Mouse (Mus musculus): ENCODE results near the gene Mblac2. TPM values are rescaled to one million over a fixed set of nuclear protein-coding genes. Genes with fewer than 3 reads are reported as not detected.

Mblac2 gene
- polyA plus RNA-seq, 1 experiment from 2014 or later: 7.8 TPM

DNA sequence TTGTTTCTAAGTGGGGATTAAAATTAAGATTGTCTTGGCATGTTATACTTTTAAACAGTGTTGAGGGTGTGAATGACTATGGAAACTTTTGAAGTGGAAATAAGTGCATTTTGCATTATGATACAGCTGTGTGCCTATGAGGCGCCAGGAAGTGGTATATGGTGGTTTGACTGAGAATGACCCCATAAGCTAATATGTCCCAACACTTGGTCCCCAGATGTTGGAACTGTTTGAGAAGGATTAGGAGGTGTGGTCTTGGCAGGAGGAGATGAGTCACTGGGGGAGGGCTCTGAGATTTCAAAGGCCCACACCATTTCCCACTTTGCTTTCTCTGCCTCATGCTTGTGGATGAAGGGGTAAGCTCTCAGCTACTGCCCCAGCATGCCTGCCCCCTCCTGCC lies 44.2 kb downstream of the Mblac2 start:
- DNase-seq (ENCODE audit: low spot score, missing footprints): no peak
- H3K27ac ChIP-seq (ENCODE audit: low read depth, low read length): no peak overlapping the region
- H3K9ac ChIP-seq (ENCODE audit: low read length): no peak overlapping the region
- no peaks in the 10 kb centered on the region for H3K4me1 ChIP-seq (ENCODE audit: control insufficient read depth, insufficient read depth, low read length)
- 97% methylated on average over 1 of the region's 1 CpGs for WGBS
- no peak overlapping the region for H3K4me2 ChIP-seq
- no peaks in the 10 kb centered on the region for H3K9me3 ChIP-seq (ENCODE audit: control insufficient read depth, low read length)
- no peak for ATAC-seq (ENCODE audit: low FRiP score)
- H3K27me3 ChIP-seq (ENCODE audit: control insufficient read depth, insufficient read depth, low read length): no peaks in the 10 kb centered on the region
- no peak overlapping the region for H3K4me3 ChIP-seq (ENCODE audit: low read depth, low read length)
- no peaks in the 10 kb centered on the region for H3K36me3 ChIP-seq (ENCODE audit: control insufficient read depth, insufficient read depth, low read length)

DNA sequence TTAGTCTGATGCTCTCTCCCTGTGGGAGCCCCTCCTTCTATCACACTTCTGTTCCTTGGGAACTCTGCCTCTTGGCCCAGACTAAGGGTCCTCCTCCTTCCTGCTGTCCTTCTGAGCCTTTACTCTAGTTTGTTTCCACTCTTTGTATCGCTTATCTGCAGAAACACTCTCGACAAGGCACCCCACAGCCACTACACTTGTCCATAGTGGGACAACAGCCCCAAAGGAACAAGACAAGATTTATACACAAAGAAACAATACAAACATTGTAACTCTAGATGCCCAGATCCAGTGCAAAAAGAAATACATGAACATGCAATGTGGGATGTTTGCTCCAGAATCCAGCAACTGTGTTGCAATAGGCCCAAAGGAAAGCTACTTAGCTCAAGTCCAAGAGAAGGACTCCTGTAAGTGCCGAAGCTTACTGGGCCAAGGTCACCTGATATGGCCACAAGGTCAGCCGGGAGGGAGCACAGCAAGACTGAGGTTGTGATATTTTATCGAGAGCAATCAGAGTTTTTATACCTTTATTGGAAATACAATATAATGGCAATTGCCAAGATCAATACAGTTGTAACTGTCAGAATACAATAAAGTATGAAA lies 46.0 kb downstream of the Mblac2 start:
- DNase-seq (ENCODE audit: low spot score, missing footprints) (no peak), ATAC-seq (ENCODE audit: low FRiP score) (no peak)
- Histone ChIP-seq H3K4me2 (no peak overlapping the region), H3K27me3 (ENCODE audit: control insufficient read depth, insufficient read depth, low read length) (no peaks in the 10 kb centered on the region), H3K9ac (ENCODE audit: low read length) (no peak overlapping the region), H3K4me3 (ENCODE audit: low read depth, low read length) (no peak overlapping the region), H3K4me1 (ENCODE audit: control insufficient read depth, insufficient read depth, low read length) (no peaks in the 10 kb centered on the region), H3K9me3 (ENCODE audit: control insufficient read depth, low read length) (no peaks in the 10 kb centered on the region), H3K27ac (ENCODE audit: low read depth, low read length) (no peak overlapping the region), H3K36me3 (ENCODE audit: control insufficient read depth, insufficient read depth, low read length) (no peaks in the 10 kb centered on the region)
- 87% methylated on average over 5 of the region's 5 CpGs for WGBS

DNA sequence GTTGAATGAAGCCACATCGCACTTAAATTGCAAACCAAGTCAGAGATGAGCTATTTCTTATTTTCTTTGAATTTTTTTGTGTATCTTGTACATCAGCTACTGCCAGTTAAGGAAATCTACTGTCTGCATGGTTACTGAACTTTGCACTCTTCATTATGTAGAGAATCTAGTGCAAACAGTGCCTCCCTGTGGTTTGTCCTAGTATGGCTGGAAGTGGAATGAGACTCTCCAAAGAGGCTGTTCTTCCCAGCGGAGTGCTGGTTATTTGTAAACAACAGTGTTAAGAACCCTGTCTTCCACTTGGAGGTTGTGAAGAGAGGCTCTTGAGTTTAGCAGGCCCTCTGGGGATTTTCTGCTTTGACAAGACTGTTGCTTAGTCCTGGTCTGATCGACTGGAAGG lies 49.2 kb downstream of the Mblac2 start:
- Histone ChIP-seq H3K27me3 (ENCODE audit: control insufficient read depth, insufficient read depth, low read length) (no peaks in the 10 kb centered on the region), H3K9ac (ENCODE audit: low read length) (no peak overlapping the region), H3K4me2 (no peak overlapping the region), H3K36me3 (ENCODE audit: control insufficient read depth, insufficient read depth, low read length) (no peaks in the 10 kb centered on the region), H3K4me1 (ENCODE audit: control insufficient read depth, insufficient read depth, low read length) (no peaks in the 10 kb centered on the region), H3K9me3 (ENCODE audit: control insufficient read depth, low read length) (no peaks in the 10 kb centered on the region), H3K27ac (ENCODE audit: low read depth, low read length) (no peak overlapping the region), H3K4me3 (ENCODE audit: low read depth, low read length) (no peak overlapping the region)
- ATAC-seq (ENCODE audit: low FRiP score) (peak; percentile 75), DNase-seq (ENCODE audit: low spot score, missing footprints) (peak; percentile 91)
- WGBS: 24% methylated on average over 3 of the region's 3 CpGs

DNA sequence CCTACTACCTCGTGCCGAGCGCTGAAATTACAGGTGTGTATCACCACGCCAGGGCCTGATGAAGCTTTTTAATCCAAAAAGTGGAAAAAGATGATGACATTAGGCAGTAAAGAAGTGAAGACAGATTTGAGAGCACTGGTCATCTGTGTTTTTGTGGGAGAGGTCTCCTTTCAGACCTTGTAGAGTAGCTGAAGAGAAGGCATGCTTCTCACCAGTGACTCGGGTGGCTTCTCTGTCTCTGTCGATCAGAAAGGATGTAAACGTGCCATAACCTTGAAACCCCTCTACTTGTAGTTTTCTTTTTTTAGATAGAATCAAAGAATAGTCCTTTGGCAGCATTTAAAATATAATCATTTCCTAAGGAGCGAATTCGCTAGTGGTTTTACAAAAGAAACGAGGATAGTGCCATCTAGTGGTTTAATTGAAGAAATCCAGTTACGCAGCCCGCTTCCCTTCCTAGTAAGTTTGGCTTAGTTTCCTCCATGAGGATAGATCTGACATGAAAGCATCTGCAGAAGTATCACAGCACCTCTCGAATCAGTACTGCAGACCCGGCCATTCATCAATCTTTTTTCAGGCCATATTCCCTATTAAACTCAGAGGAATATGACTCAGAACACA lies 50.5 kb downstream of the Mblac2 start:
- Histone ChIP-seq H3K36me3 (ENCODE audit: control insufficient read depth, insufficient read depth, low read length) (no peaks in the 10 kb centered on the region), H3K9me3 (ENCODE audit: control insufficient read depth, low read length) (no peaks in the 10 kb centered on the region), H3K27me3 (ENCODE audit: control insufficient read depth, insufficient read depth, low read length) (no peaks in the 10 kb centered on the region), H3K9ac (ENCODE audit: low read length) (no peak overlapping the region), H3K27ac (ENCODE audit: low read depth, low read length) (no peak overlapping the region), H3K4me3 (ENCODE audit: low read depth, low read length) (no peak overlapping the region), H3K4me2 (no peak overlapping the region), H3K4me1 (ENCODE audit: control insufficient read depth, insufficient read depth, low read length) (no peaks in the 10 kb centered on the region)
- peak; percentile 95 for DNase-seq (ENCODE audit: low spot score, missing footprints)
- peak; percentile 59; the same call in 1 of the 2 replicates for ATAC-seq (ENCODE audit: low FRiP score)
- WGBS: 33% methylated on average over 14 of the region's 14 CpGs

DNA sequence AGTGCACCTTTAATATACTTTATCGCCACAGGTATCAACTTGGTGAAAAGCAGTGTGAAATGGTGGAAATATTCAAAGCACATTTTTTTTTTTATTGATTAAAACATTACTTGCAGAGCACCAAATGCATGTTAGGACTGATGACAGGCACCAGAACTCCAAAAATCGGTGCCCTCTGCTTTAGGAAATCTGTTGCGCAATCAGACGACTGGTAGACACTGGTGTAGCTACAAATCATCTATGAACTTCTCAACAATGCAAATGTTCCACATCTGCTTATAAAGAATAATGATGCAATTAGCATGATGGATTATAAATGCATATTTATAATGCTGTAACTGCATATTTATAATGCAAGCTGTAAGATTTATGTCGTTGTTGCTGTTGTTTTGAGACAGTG lies 53.0 kb downstream of the Mblac2 start:
- Histone ChIP-seq H3K9ac (ENCODE audit: low read length) (no peak overlapping the region), H3K4me3 (ENCODE audit: low read depth, low read length) (no peak overlapping the region), H3K27me3 (ENCODE audit: control insufficient read depth, insufficient read depth, low read length) (no peaks in the 10 kb centered on the region), H3K4me2 (no peak overlapping the region), H3K4me1 (ENCODE audit: control insufficient read depth, insufficient read depth, low read length) (no peaks in the 10 kb centered on the region), H3K9me3 (ENCODE audit: control insufficient read depth, low read length) (no peaks in the 10 kb centered on the region), H3K36me3 (ENCODE audit: control insufficient read depth, insufficient read depth, low read length) (no peaks in the 10 kb centered on the region), H3K27ac (ENCODE audit: low read depth, low read length) (no peak overlapping the region)
- ATAC-seq (ENCODE audit: low FRiP score) (no peak), DNase-seq (ENCODE audit: low spot score, missing footprints) (no peak)
- 91% methylated on average over 5 of the region's 5 CpGs for WGBS

DNA sequence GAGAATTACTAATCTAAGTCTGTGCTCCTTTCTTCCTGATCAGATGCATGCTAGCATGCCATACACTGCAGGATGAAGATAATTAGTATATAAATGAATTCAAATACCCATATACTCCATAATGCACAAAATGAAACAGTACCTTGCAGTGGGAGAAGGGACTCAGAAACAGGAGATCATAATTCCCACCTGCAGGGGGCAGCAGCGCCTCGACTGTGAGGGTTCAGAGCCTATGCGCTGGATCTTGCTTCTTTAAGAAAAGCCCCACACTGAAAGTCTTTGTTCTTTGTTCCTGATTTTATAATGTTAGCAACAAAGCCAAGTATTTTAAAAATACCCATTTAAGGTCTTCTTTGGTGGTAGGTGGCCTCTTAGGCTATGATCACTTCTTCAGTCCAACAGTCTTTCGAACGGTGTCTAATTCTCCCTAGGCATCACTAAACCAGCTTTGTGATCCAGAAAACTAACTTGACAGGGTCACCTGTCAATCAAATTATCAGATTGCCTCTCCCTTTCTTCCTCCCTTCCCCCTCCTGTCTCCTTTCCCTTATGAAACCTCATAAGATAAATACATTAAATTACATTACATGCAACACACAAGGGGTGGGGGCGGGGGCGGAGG lies 56.0 kb downstream of the Mblac2 start:
- DNase-seq (ENCODE audit: low spot score, missing footprints): no peak
- no peaks in the 10 kb centered on the region for H3K27me3 ChIP-seq (ENCODE audit: control insufficient read depth, insufficient read depth, low read length)

DNA sequence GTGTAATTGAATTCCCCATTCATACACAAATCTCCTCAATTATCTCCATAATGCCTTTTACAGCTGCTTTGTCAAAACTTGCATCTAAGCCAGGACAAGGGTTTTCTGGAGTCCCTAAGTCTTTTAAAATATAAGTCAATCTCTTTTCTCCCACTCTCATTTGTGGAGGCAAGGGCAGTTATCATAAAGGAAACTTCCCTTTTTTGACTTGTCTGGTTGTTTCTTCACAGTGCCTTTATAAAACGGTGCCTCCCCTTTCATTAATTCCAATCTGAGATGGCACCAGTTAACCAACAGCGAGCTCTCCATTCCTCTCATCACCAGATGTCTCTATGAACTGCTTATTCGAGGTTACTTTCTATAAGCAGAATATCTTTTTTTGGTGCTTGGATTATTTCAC lies 65.1 kb downstream of the Mblac2 start:
- Histone ChIP-seq H3K36me3 (ENCODE audit: control insufficient read depth, insufficient read depth, low read length) (no peaks in the 10 kb centered on the region; the same call in 1 of the 2 replicates), H3K4me2 (no peak overlapping the region), H3K9me3 (ENCODE audit: control insufficient read depth, low read length) (no peaks in the 10 kb centered on the region), H3K4me1 (ENCODE audit: control insufficient read depth, insufficient read depth, low read length) (no peaks in the 10 kb centered on the region), H3K27me3 (ENCODE audit: control insufficient read depth, insufficient read depth, low read length) (no peaks in the 10 kb centered on the region), H3K27ac (ENCODE audit: low read depth, low read length) (no peak overlapping the region), H3K4me3 (ENCODE audit: low read depth, low read length) (no peak overlapping the region), H3K9ac (ENCODE audit: low read length) (no peak overlapping the region)
- no peak for DNase-seq (ENCODE audit: low spot score, missing footprints)
- ATAC-seq (ENCODE audit: low FRiP score): no peak
- WGBS: 90% methylated on average over 3 of the region's 3 CpGs

More for the DNA sequence above, 56.0 kb downstream of the Mblac2 start:
- Histone ChIP-seq H3K4me2 (no peak overlapping the region), H3K4me3 (ENCODE audit: low read depth, low read length) (no peak overlapping the region), H3K36me3 (ENCODE audit: control insufficient read depth, insufficient read depth, low read length) (no peaks in the 10 kb centered on the region), H3K27ac (ENCODE audit: low read depth, low read length) (no peak overlapping the region), H3K9ac (ENCODE audit: low read length) (no peak overlapping the region), H3K9me3 (ENCODE audit: control insufficient read depth, low read length) (no peaks in the 10 kb centered on the region), H3K4me1 (ENCODE audit: control insufficient read depth, insufficient read depth, low read length) (no peaks in the 10 kb centered on the region)
- 0 out of 2 replicates have a peak, but pooled peaks have one; percentile 34 for ATAC-seq (ENCODE audit: low FRiP score)
- WGBS: 85% methylated on average over 7 of the region's 7 CpGs

DNA sequence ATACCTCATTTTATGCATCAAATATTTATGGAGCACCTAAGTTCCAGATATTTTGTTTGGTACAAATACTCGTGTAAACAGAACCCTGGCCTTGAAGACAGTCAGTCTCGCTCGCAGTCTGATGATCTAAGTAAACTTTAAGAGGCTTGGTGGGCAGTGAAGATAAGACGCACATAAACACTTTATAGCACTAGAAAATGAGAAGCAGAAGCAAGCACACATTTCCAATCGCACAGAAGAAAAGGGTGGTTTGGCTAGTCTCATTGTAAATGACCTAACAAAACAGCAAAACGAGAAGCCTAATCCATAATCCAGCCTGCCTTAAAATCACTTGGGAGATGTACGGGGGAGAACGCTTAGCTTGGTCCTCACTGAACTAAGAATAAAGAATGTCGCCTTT lies 71.3 kb downstream of the Mblac2 start:
- H3K27ac ChIP-seq (ENCODE audit: low read depth, low read length): no peak overlapping the region; the same call in 1 of the 2 replicates
- H3K4me2 ChIP-seq: peak overlapping the region; percentile 61
- peak overlapping the region; percentile 77 for H3K4me3 ChIP-seq (ENCODE audit: low read depth, low read length)
- 50% methylated on average over 9 of the region's 9 CpGs for WGBS
- peaks cover 11% of the 10 kb centered on the region; the same call in 1 of the 2 replicates for H3K4me1 ChIP-seq (ENCODE audit: control insufficient read depth, insufficient read depth, low read length)
- no peaks in the 10 kb centered on the region; the same call in 1 of the 2 replicates for H3K36me3 ChIP-seq (ENCODE audit: control insufficient read depth, insufficient read depth, low read length)
- H3K27me3 ChIP-seq (ENCODE audit: control insufficient read depth, insufficient read depth, low read length): no peaks in the 10 kb centered on the region
- no peaks in the 10 kb centered on the region for H3K9me3 ChIP-seq (ENCODE audit: control insufficient read depth, low read length)
- DNase-seq (ENCODE audit: low spot score, missing footprints) (no peak), ATAC-seq (ENCODE audit: low FRiP score) (no peak)
- peak overlapping the region; percentile 91 for H3K9ac ChIP-seq (ENCODE audit: low read length)

DNA sequence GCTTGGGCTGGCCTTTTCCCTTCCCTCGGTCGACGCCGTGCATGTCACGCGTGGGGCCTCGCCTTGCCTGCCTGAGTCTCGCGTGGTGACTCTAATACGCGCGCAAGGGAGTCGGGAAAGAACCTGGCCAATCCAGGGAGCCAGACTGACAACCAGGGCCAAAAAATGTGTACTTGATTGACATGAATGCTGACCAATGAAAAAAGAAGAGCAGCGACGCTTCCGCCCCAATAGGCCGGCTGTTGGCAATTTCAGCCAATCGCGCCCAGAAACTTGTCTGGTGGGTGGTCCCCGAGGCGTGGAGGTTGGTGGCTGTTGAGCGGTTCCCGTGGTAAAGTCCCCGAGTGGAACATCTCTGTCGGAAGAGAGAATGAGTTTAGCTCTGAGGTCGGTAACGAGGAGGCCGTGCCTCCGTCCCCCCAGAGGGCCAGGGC lies 71.8 kb downstream of the Mblac2 start, which contains the start of gene Cetn3:
Gene Cetn3 (plus strand): TSS at position 107 of the 434 bp plus-strand sequence.
- ATAC-seq (ENCODE audit: low FRiP score): peak; percentile 91

More for the DNA sequence above, 71.8 kb downstream of the Mblac2 start, which contains the start of gene Cetn3:
- DNase-seq (ENCODE audit: low spot score, missing footprints): no peak
- peak within 1 kb of the TSS; percentile 98 for H3K27ac ChIP-seq (ENCODE audit: low read depth, low read length)
- peak within 1 kb of the TSS; percentile 77 for H3K4me3 ChIP-seq (ENCODE audit: low read depth, low read length)
- no peaks in the 10 kb centered on the region for H3K27me3 ChIP-seq (ENCODE audit: control insufficient read depth, insufficient read depth, low read length)
- H3K4me1 ChIP-seq (ENCODE audit: control insufficient read depth, insufficient read depth, low read length): peaks cover 11% of the 10 kb centered on the region; the same call in 1 of the 2 replicates
- peak within 1 kb of the TSS; percentile 91 for H3K9ac ChIP-seq (ENCODE audit: low read length)
- WGBS: under 1% methylated on average over 29 of the region's 29 CpGs
- H3K9me3 ChIP-seq (ENCODE audit: control insufficient read depth, low read length): no peaks in the 10 kb centered on the region
- peak within 1 kb of the TSS; percentile 61 for H3K4me2 ChIP-seq
- no peaks in the 10 kb centered on the region; the same call in 1 of the 2 replicates for H3K36me3 ChIP-seq (ENCODE audit: control insufficient read depth, insufficient read depth, low read length)

Data from midbrain, embryonic 11.5 days (tissue).